In the genomic region with DNA sequence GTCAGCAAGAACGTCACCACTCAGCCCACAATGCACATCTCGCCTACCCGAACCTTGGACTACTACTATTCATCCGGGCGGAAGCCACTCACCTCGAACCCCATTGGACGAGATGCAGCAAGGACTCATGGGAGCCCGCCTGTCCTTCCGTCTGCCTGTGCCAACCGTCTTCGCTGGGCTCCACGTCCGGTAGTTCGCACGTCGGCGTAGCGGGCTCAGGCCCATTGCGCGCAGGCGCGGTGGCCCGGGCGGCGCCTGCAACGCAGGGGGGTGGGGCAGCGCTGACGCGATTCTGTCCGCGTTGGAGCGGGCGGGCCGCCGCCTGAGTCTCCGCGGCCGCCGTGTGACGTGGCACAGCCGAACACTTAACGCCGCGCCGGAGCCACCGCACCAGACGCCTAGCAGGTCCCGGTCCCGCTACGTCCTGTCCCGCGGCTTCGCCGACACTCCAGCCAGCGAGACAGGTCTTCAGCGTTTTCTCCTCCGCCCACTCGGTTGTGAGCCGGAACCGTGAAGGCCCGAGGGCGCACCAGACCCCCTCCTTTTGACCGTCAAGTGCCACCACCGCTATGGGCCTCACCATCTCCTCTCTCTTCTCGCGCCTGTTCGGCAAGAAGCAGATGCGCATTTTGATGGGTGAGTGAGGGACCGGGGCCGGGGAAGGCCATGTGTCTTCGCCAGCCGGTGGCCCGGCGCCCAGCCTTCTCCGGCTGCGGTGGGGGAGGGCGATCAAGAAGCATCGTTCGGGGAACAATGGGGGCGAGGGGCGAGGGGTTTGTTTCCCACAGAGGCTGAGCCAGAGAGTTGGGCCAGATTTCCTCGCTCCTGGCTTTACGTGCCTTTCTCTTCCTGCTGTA, we compare ENCODE assay signal across 8 mouse cellular contexts. TPM values are rescaled to one million over a fixed set of nuclear protein-coding genes. Genes with fewer than 3 reads are reported as not detected.
DNase-seq lines count a peak whose midpoint lies in the region; ATAC-seq and TF ChIP-seq lines count a peak whose summit lies in the region.

Arf4 (plus strand) TSS at position 224 of the 857 bp plus-strand sequence.

- no peaks in the 10 kb centered on the region for H3K9me3 ChIP-seq in ES-Bruce4 (replicated peaks; ENCODE audit: control insufficient read depth, insufficient read depth, low read length, poor library complexity, severe bottlenecking)
- H3K9me3 ChIP-seq in forebrain, embryonic 13.5 days (replicated peaks) = no peaks in the 10 kb centered on the region
- H3K9me3 ChIP-seq in liver, postnatal 0 days (ENCODE audit: low read length) = no peaks in the 10 kb centered on the region
- H3K9me3 ChIP-seq in neural tube, embryonic 14.5 days (ENCODE audit: control insufficient read depth, low read length) = no peaks in the 10 kb centered on the region

- TF ChIP-seq CTCF in ES-Bruce4 (IDR thresholded peaks at IDR 0.05; ENCODE audit: low read depth, low read length) = no peak
- no peak for TF ChIP-seq CTCF in liver, postnatal 0 days (IDR thresholded peaks at IDR 0.05; ENCODE audit: low read depth)

- no peaks in the 10 kb centered on the region for H3K36me3 ChIP-seq in ES-Bruce4 (ENCODE audit: control insufficient read depth, insufficient read depth, low read length, poor library complexity, severe bottlenecking)
- H3K36me3 ChIP-seq in forebrain, embryonic 13.5 days (ENCODE audit: poor library complexity, severe bottlenecking) = no peaks in the 10 kb centered on the region
- H3K36me3 ChIP-seq in liver, postnatal 0 days (replicated peaks; ENCODE audit: insufficient read depth, low read length) = no peaks in the 10 kb centered on the region
- H3K36me3 ChIP-seq in neural tube, embryonic 14.5 days (ENCODE audit: control insufficient read depth, insufficient read depth, low read length) = no peaks in the 10 kb centered on the region

- no peaks in the 10 kb centered on the region for H3K4me1 ChIP-seq in ES-Bruce4 (ENCODE audit: control insufficient read depth, insufficient read depth, low read length)
- peaks cover 33% of the 10 kb centered on the region for H3K4me1 ChIP-seq in forebrain, embryonic 13.5 days
- peaks cover 20% of the 10 kb centered on the region for H3K4me1 ChIP-seq in liver, postnatal 0 days (ENCODE audit: insufficient read depth)
- H3K4me1 ChIP-seq in neural tube, embryonic 14.5 days (ENCODE audit: control insufficient read depth, insufficient read depth, low read length) = peaks cover 28% of the 10 kb centered on the region

- intact Hi-C loops in heart, postnatal 10 days (cut with DNase I) = loop anchor here (2.0 to 5.0 kb wide), 3 partner anchors 31 to 146 kb away; partner anchors contain the start of genes Pde12 and Slmap

- H3K27ac ChIP-seq in ES-Bruce4 (ENCODE audit: insufficient read depth, low read length) = peak within 1 kb of the TSS; percentile 49
- H3K27ac ChIP-seq in forebrain, embryonic 13.5 days = peak within 1 kb of the TSS; percentile 96
- peak within 1 kb of the TSS; percentile 99 for H3K27ac ChIP-seq in liver, postnatal 0 days (ENCODE audit: low read depth)
- peak within 1 kb of the TSS; percentile 91 for H3K27ac ChIP-seq in neural tube, embryonic 14.5 days (ENCODE audit: low read depth, low read length)

- peak within 1 kb of the TSS; percentile 82 for H3K9ac ChIP-seq in ES-Bruce4 (ENCODE audit: low read depth, poor library complexity, severe bottlenecking)
- peak within 1 kb of the TSS; percentile 91 for H3K9ac ChIP-seq in forebrain, embryonic 13.5 days
- peak within 1 kb of the TSS; percentile 97 for H3K9ac ChIP-seq in liver, postnatal 0 days (replicated peaks)
- peak within 1 kb of the TSS; percentile 73 for H3K9ac ChIP-seq in neural tube, embryonic 14.5 days (replicated peaks; ENCODE audit: low read depth, low read length)

- H3K4me2 ChIP-seq in forebrain, embryonic 13.5 days = peak within 1 kb of the TSS; percentile 78
- peak within 1 kb of the TSS; percentile 79 for H3K4me2 ChIP-seq in liver, postnatal 0 days (ENCODE audit: low read depth, low read length)
- H3K4me2 ChIP-seq in neural tube, embryonic 14.5 days (ENCODE audit: low read depth, low read length) = peak within 1 kb of the TSS; percentile 90

- ATAC-seq in cerebellum, adult (ENCODE audit: insufficient number of reproducible peaks, low FRiP score, low TSS enrichment) = peak; percentile 99
- ATAC-seq in forebrain, embryonic 13.5 days = peak; percentile 99
- ATAC-seq in liver, postnatal 0 days = peak; percentile 96
- peak; percentile 98 for ATAC-seq in neural tube, embryonic 14.5 days (ENCODE audit: low read depth)

- peak; percentile 29; the same call in 1 of the 2 replicates for TF ChIP-seq EP300 in ES-Bruce4 (IDR thresholded peaks at IDR 0.05; ENCODE audit: insufficient read depth, low read depth, low read length)
- 0 out of 2 replicates have a peak, but pooled peaks have one; percentile 29 for TF ChIP-seq EP300 in liver, postnatal 0 days (IDR thresholded peaks at IDR 0.05; ENCODE audit: low read depth)

- H3K27me3 ChIP-seq in ES-Bruce4 (ENCODE audit: control insufficient read depth, insufficient read depth, low read length, poor library complexity, severe bottlenecking) = no peaks in the 10 kb centered on the region
- H3K27me3 ChIP-seq in forebrain, embryonic 13.5 days = no peaks in the 10 kb centered on the region
- no peaks in the 10 kb centered on the region for H3K27me3 ChIP-seq in liver, postnatal 0 days (ENCODE audit: insufficient read depth, low read length)
- no peaks in the 10 kb centered on the region for H3K27me3 ChIP-seq in neural tube, embryonic 14.5 days (ENCODE audit: control insufficient read depth, insufficient read depth, low read length)

- DNase-seq in heart, postnatal 10 days = peak; percentile 98 to 99
- DNase-seq in large intestine, adult 2 months (ENCODE audit: low read depth, low spot score) = peak; percentile 94
- DNase-seq in liver, postnatal 0 days = peak; percentile 98
- DNase-seq in testis, postnatal 10 days (ENCODE audit: low spot score) = peak; percentile 98

- peak; percentile 67 for TF ChIP-seq POLR2A in ES-Bruce4 (IDR thresholded peaks at IDR 0.05; ENCODE audit: insufficient read depth, low read length)

- H3K4me3 ChIP-seq in ES-Bruce4 (ENCODE audit: low read depth, low read length) = peak within 1 kb of the TSS; percentile 80
- peak within 1 kb of the TSS; percentile 95 for H3K4me3 ChIP-seq in forebrain, embryonic 13.5 days
- peak within 1 kb of the TSS; percentile 98 for H3K4me3 ChIP-seq in liver, postnatal 0 days (ENCODE audit: low read depth, low read length)
- peak within 1 kb of the TSS; percentile 83 for H3K4me3 ChIP-seq in neural tube, embryonic 14.5 days (ENCODE audit: low read depth, low read length)

- under 1% methylated on average over 83 of the region's 83 CpGs for WGBS in forebrain, embryonic 13.5 days
- under 1% methylated on average over 83 of the region's 83 CpGs for WGBS in large intestine, adult 2 months
- under 1% methylated on average over 83 of the region's 83 CpGs for WGBS in liver, postnatal 0 days (ENCODE audit: insufficient replicate concordance)
- under 1% methylated on average over 67 of the region's 83 CpGs for WGBS in neural tube, embryonic 14.5 days

RNA-seq across cellular contexts. Expression of gene Arf4, which starts in this region (rescaled TPM):
- 272 and 281 TPM in 2 replicates for polyA plus RNA-seq in ES-Bruce4 (2011; ENCODE audit: insufficient read depth, insufficient read length, low read depth, missing spikeins)
- polyA plus RNA-seq in forebrain, embryonic 13.5 days (2015; fragmentation: Nextera tagmentation; extraction: Ambion mirVana) = 634 and 654 TPM in 2 replicates
- total RNA-seq in heart, postnatal 10 days (2021) = 100 to 1,000 TPM; 127 to 134 TPM
- polyA plus RNA-seq in large intestine, adult 2 months (2012; rRNA removed) = 127 and 159 TPM in 2 replicates
- polyA plus RNA-seq in liver, postnatal 0 days (2015; fragmentation: Nextera tagmentation; extraction: Ambion mirVana) = 196 and 201 TPM in 2 replicates
- polyA plus RNA-seq in neural tube, embryonic 14.5 days (2014; fragmentation: Nextera tagmentation; extraction: Ambion mirVana) = 553 and 578 TPM in 2 replicates

Comparison
In these comparisons a context has a peak if more than half of its experiments do, and no peak if none do; other contexts are left out.
1. Peak in every context shown above with its lines: DNase-seq, ATAC-seq, H3K4me3 ChIP-seq and H3K27ac ChIP-seq.
2. H3K27ac ChIP-seq: peak in every context shown above with its lines; median percentile 99 in liver, postnatal 0 days; 96 in forebrain, embryonic 13.5 days; 91 in neural tube, embryonic 14.5 days; 49 in ES-Bruce4.